Mouse (Mus musculus): ENCODE measurements around the gene Gm45711.

Gm45711 gene

GRCm38 (mm10) chr8:104234573-104234972 lies 75.3 kb downstream of the Gm45711 start:
- DNase-seq = no peak

GRCm38 (mm10) chr8:104232919-104233318 lies 77.0 kb downstream of the Gm45711 start:
- no peak for DNase-seq

- no peak for DNase-seq
Measured at GRCm38 (mm10) chr8:104232039-104232438, 77.8 kb downstream of the Gm45711 start.

Measured in thymus, postnatal 14 days (tissue).